ENCODE assay signal across 9 mouse cellular contexts in genomic region chr11:80376651-80377050, GRCm38 (mm10). TPM values are rescaled to one million over a fixed set of nuclear protein-coding genes. Genes with fewer than 3 reads are reported as not detected.
DNase-seq lines count a peak whose midpoint lies in the region; ATAC-seq lines count a peak whose summit lies in the region.
"Had no signal": no experiment of that assay in that cellular context is flagged by ENCODE, and none has a peak within 500 bp of the region (broad histone marks: within the 10 kb centered on the region; RNA-seq: fewer than 3 reads in every experiment).

No protein-coding gene starts in this region.

- ATAC-seq in lung, embryonic 15.5 days (ENCODE audit: borderline replicate concordance, extremely low read depth, low FRiP score, low TSS enrichment): no peak
- ATAC-seq in embryonic facial prominence, embryonic 14.5 days (ENCODE audit: low read depth): no peak
- ATAC-seq in liver, embryonic 12.5 days: no peak
- no peak for ATAC-seq in activated CD4-positive, CD25-positive, alpha-beta regulatory T cell, adult 4 months

- H3K4me3 ChIP-seq in lung, embryonic 15.5 days: peak overlapping the region; percentile 91; the same call in 1 of the 2 replicates
- H3K4me3 ChIP-seq in embryonic facial prominence, embryonic 14.5 days (ENCODE audit: low read depth, low read length): no peak overlapping the region
- peak overlapping the region; percentile 88 for H3K4me3 ChIP-seq in liver, embryonic 12.5 days

- H3K9ac ChIP-seq in lung, embryonic 15.5 days: no peak overlapping the region
- H3K9ac ChIP-seq in embryonic facial prominence, embryonic 14.5 days (ENCODE audit: low read depth, low read length): peak overlapping the region; percentile 97; the same call in 1 of the 2 replicates
- peak overlapping the region; percentile 95; the same call in 1 of the 2 replicates for H3K9ac ChIP-seq in liver, embryonic 12.5 days

- no peaks in the 10 kb centered on the region for H3K9me3 ChIP-seq in lung, embryonic 15.5 days
- H3K9me3 ChIP-seq in embryonic facial prominence, embryonic 14.5 days (ENCODE audit: control insufficient read depth, low read length): no peaks in the 10 kb centered on the region
- no peaks in the 10 kb centered on the region for H3K9me3 ChIP-seq in liver, embryonic 12.5 days (replicated peaks)
- H3K9me3 ChIP-seq: stomach, embryonic 15.5 days had no signal

- H3K36me3 ChIP-seq in lung, embryonic 15.5 days: peaks cover 25% of the 10 kb centered on the region
- H3K36me3 ChIP-seq in embryonic facial prominence, embryonic 14.5 days (ENCODE audit: control insufficient read depth, insufficient read depth, low read length): peaks cover 31% of the 10 kb centered on the region
- H3K36me3 ChIP-seq in liver, embryonic 12.5 days: peaks cover 34% of the 10 kb centered on the region
- H3K36me3 ChIP-seq in splenic B cell, adult 2 months (ENCODE audit: control insufficient read depth, insufficient read depth, low read length, poor library complexity, severe bottlenecking): peaks cover 4% of the 10 kb centered on the region; the same call in 1 of the 2 replicates

- no peaks in the 10 kb centered on the region for H3K27me3 ChIP-seq in lung, embryonic 15.5 days
- no peaks in the 10 kb centered on the region for H3K27me3 ChIP-seq in embryonic facial prominence, embryonic 14.5 days (replicated peaks; ENCODE audit: control insufficient read depth, insufficient read depth, low read length)
- H3K27me3 ChIP-seq in liver, embryonic 12.5 days (replicated peaks): no peaks in the 10 kb centered on the region; the same call in 1 of the 2 replicates
- no peaks in the 10 kb centered on the region for H3K27me3 ChIP-seq in splenic B cell, adult 2 months (ENCODE audit: control insufficient read depth, insufficient read depth, low read length, poor library complexity, severe bottlenecking)
- H3K27me3 ChIP-seq: stomach, embryonic 15.5 days had no signal

- WGBS in lung, embryonic 15.5 days: 49% methylated on average over 4 of the region's 4 CpGs
- whole genome bisulfite sequencing in embryonic facial prominence, embryonic 14.5 days: 59% methylated on average over 4 of the region's 4 CpGs
- WGBS in liver, embryonic 12.5 days (ENCODE audit: insufficient replicate concordance): 54% methylated on average over 4 of the region's 4 CpGs

- no peak for DNase-seq in lung, postnatal 14 days
- no peak for DNase-seq in embryonic facial prominence, embryonic 14.5 days (ENCODE audit: low spot score)
- DNase-seq in splenic B cell, adult 2 months (ENCODE audit: low read depth, low spot score): peak; percentile 42
- DNase-seq in right cerebral cortex, adult 2 months (ENCODE audit: low spot score in 2 of 2): no peak
- DNase-seq: cerebellum, adult 11 months had no signal

- H3K4me1 ChIP-seq in lung, embryonic 15.5 days: no peaks in the 10 kb centered on the region
- peaks cover 5% of the 10 kb centered on the region; the same call in 1 of the 2 replicates for H3K4me1 ChIP-seq in embryonic facial prominence, embryonic 14.5 days (ENCODE audit: control insufficient read depth, insufficient read depth, low read length)
- peaks cover 24% of the 10 kb centered on the region for H3K4me1 ChIP-seq in liver, embryonic 12.5 days
- H3K4me1 ChIP-seq: stomach, embryonic 15.5 days had no signal

- H3K27ac ChIP-seq in lung, embryonic 15.5 days: no peak overlapping the region
- no peak overlapping the region for H3K27ac ChIP-seq in embryonic facial prominence, embryonic 14.5 days (replicated peaks; ENCODE audit: low read depth, low read length)
- no peak overlapping the region for H3K27ac ChIP-seq in liver, embryonic 12.5 days
- H3K27ac ChIP-seq: stomach, embryonic 15.5 days had no signal

- H3K4me2 ChIP-seq in lung, embryonic 15.5 days: peak overlapping the region; percentile 83; the same call in 1 of the 2 replicates
- H3K4me2 ChIP-seq in embryonic facial prominence, embryonic 14.5 days (ENCODE audit: low read depth, low read length): no peak overlapping the region
- peak overlapping the region; percentile 88 for H3K4me2 ChIP-seq in liver, embryonic 12.5 days

RNA-seq across cellular contexts. Expression of gene 5730455P16Rik, which starts 1.2 kb away (rescaled TPM):
- 16.8 and 18.2 TPM in 2 replicates for polyA plus RNA-seq in lung, embryonic 15.5 days (2015; fragmentation: Nextera tagmentation; extraction: Ambion mirVana)
- polyA plus RNA-seq in embryonic facial prominence, embryonic 14.5 days (2014; fragmentation: Nextera tagmentation; extraction: Ambion mirVana): 20.8 and 26.7 TPM in 2 replicates
- polyA plus RNA-seq in liver, embryonic 12.5 days (2016; fragmentation: Nextera tagmentation; extraction: Ambion mirVana): 11.3 and 12.0 TPM in 2 replicates
- 10 to 100 TPM in 1 of 2 experiments, 1 to 10 TPM in 1; 9.3 to 17.7 TPM for polyA plus RNA-seq in activated CD4-positive, CD25-positive, alpha-beta regulatory T cell, adult 4 months (2017; shearing (Covaris generic))

RNA-seq across cellular contexts. Expression of gene Zfp207, which starts 6.4 kb away (rescaled TPM):
- 218 and 226 TPM in 2 replicates for polyA plus RNA-seq in lung, embryonic 15.5 days (2015; fragmentation: Nextera tagmentation; extraction: Ambion mirVana)
- 214 and 225 TPM in 2 replicates for polyA plus RNA-seq in embryonic facial prominence, embryonic 14.5 days (2014; fragmentation: Nextera tagmentation; extraction: Ambion mirVana)
- 143 TPM in 2 replicates for polyA plus RNA-seq in liver, embryonic 12.5 days (2016; fragmentation: Nextera tagmentation; extraction: Ambion mirVana)
- 100 to 1,000 TPM; 296 to 314 TPM for polyA plus RNA-seq in activated CD4-positive, CD25-positive, alpha-beta regulatory T cell, adult 4 months (2017; shearing (Covaris generic))

RNA-seq across cellular contexts. Expression of gene Psmd11, which starts 51.8 kb away (rescaled TPM):
- polyA plus RNA-seq in lung, embryonic 15.5 days (2015; fragmentation: Nextera tagmentation; extraction: Ambion mirVana): 300 and 311 TPM in 2 replicates
- 264 and 294 TPM in 2 replicates for polyA plus RNA-seq in embryonic facial prominence, embryonic 14.5 days (2014; fragmentation: Nextera tagmentation; extraction: Ambion mirVana)
- polyA plus RNA-seq in liver, embryonic 12.5 days (2016; fragmentation: Nextera tagmentation; extraction: Ambion mirVana): 228 and 233 TPM in 2 replicates
- polyA plus RNA-seq in activated CD4-positive, CD25-positive, alpha-beta regulatory T cell, adult 4 months (2017; shearing (Covaris generic)): 100 to 1,000 TPM; 273 to 307 TPM
